Mouse (Mus musculus): ENCODE data around the gene Psme3. TPM values are rescaled to one million over a fixed set of nuclear protein-coding genes. Genes with fewer than 3 reads are reported as not detected.

Psme3 gene
- polyA plus RNA-seq, 1 experiment from 2014 or later = 130 TPM

DNA sequence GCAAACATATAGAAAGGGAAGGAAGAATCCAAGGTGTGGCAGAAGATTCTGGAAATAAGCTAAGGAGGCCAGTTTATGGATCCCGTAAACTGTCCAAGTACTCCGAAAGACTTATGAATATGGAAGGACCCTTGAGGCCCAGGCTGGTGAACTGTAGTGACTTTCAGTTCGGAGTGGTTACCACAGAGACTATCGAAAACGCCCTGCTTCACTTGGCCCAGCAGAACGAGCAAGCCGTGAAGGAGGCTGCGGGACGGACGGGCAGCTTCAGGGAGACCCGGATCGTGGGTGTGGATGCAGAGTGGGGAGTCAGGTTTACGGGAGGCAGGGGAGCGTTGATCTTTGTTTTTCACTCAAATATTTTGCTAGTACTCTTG is 36.8 kb upstream of the Psme3 start:
- H3K27ac ChIP-seq (ENCODE audit: low read depth, low read length) = no peak overlapping the region
- H3K4me2 ChIP-seq (replicated peaks; ENCODE audit: low read depth, low read length) = peak overlapping the region; percentile 84
- H3K4me3 ChIP-seq (ENCODE audit: low read length) = peak overlapping the region; percentile 50
- ATAC-seq (ENCODE audit: low FRiP score, low TSS enrichment) = no peak
- peaks cover 44% of the 10 kb centered on the region for H3K4me1 ChIP-seq (ENCODE audit: control insufficient read depth, insufficient read depth, low read length)
- H3K36me3 ChIP-seq (ENCODE audit: control insufficient read depth, insufficient read depth, low read length) = peaks cover 5% of the 10 kb centered on the region; the same call in 1 of the 2 replicates
- WGBS = 64% methylated on average over 14 of the region's 14 CpGs
- no peaks in the 10 kb centered on the region for H3K9me3 ChIP-seq (ENCODE audit: control insufficient read depth, low read length)
- no peaks in the 10 kb centered on the region for H3K27me3 ChIP-seq (ENCODE audit: control insufficient read depth, insufficient read depth, low read length)
- H3K9ac ChIP-seq (ENCODE audit: low read depth, low read length) = peak overlapping the region; percentile 5; the same call in 1 of the 2 replicates

DNA sequence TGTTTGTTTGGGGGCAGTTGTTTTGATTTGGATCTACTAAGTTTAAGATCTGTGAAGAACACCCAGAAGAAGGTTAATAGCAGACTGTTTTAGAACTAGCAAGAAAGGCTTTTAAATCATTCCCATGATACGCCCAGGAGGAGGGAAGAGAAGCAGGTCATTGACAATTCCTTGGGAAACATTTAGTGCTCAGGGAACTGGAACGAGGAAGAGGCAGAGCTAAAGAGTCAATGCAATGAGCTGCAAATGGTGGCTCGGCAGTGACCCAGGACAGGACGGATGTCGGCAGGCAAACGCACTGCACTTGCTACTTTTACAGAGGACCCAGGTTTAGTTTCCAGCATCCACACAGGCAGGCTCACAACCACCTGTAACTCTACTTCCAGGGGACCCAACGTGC is 35.2 kb upstream of the Psme3 start:
- Histone ChIP-seq H3K36me3 (ENCODE audit: control insufficient read depth, insufficient read depth, low read length) (peaks cover 5% of the 10 kb centered on the region; the same call in 1 of the 2 replicates), H3K9ac (ENCODE audit: low read depth, low read length) (no peak overlapping the region), H3K9me3 (ENCODE audit: control insufficient read depth, low read length) (no peaks in the 10 kb centered on the region), H3K27ac (ENCODE audit: low read depth, low read length) (no peak overlapping the region), H3K4me2 (replicated peaks; ENCODE audit: low read depth, low read length) (no peak overlapping the region), H3K4me1 (ENCODE audit: control insufficient read depth, insufficient read depth, low read length) (peaks cover 44% of the 10 kb centered on the region), H3K27me3 (ENCODE audit: control insufficient read depth, insufficient read depth, low read length) (no peaks in the 10 kb centered on the region), H3K4me3 (ENCODE audit: low read length) (no peak overlapping the region)
- 14% methylated on average over 7 of the region's 7 CpGs for WGBS
- ATAC-seq (ENCODE audit: low FRiP score, low TSS enrichment) = no peak

DNA sequence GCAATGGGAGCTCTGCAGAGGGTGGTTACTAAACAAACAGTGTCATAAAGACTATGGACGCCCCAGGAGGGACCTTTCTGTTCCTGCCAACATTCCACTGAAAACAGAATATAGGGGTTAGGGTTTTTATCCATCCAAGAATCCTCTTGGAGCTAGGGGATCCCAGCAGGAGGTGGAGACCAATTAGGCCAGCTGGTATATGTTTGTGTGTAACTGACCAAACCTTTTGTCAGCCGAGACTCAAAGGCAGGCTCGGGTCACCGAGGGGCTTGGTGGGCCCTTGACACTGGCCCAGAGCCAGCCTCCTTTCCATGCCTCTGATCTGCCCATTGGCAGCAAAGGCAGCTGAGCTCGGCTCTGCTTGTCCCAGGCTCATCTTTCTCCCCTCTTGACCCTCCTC is 33.1 kb upstream of the Psme3 start:
- Histone ChIP-seq H3K9me3 (ENCODE audit: control insufficient read depth, low read length) (no peaks in the 10 kb centered on the region), H3K4me1 (ENCODE audit: control insufficient read depth, insufficient read depth, low read length) (peaks cover 24% of the 10 kb centered on the region), H3K9ac (ENCODE audit: low read depth, low read length) (no peak overlapping the region), H3K4me3 (ENCODE audit: low read length) (no peak overlapping the region), H3K36me3 (ENCODE audit: control insufficient read depth, insufficient read depth, low read length) (peaks cover 6% of the 10 kb centered on the region; the same call in 1 of the 2 replicates), H3K27ac (ENCODE audit: low read depth, low read length) (peak overlapping the region; percentile 43; the same call in 1 of the 2 replicates), H3K27me3 (ENCODE audit: control insufficient read depth, insufficient read depth, low read length) (no peaks in the 10 kb centered on the region), H3K4me2 (replicated peaks; ENCODE audit: low read depth, low read length) (no peak overlapping the region)
- 25% methylated on average over 5 of the region's 5 CpGs for WGBS
- peak; percentile 33 for ATAC-seq (ENCODE audit: low FRiP score, low TSS enrichment)

DNA sequence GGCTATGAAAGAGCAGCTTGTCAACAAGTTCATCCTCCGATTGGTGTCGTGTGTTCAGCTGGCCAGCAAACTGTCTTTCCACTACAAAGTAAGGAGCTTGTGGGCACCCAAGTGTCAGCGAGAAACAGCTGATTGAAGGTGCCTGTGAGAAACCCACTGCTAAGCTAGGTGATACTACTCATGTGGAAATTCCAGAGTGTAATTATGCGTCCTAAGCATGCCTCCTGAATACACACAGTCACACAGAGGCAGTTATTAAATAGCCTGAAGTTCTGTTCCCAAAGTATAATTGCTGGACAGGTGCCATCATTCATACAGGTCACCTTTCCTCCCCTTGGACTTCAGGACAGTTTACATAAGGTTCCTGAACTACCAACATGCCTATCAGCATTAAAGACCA is 32.2 kb upstream of the Psme3 start:
- H3K4me1 ChIP-seq (ENCODE audit: control insufficient read depth, insufficient read depth, low read length) = peaks cover 19% of the 10 kb centered on the region
- H3K4me3 ChIP-seq (ENCODE audit: low read length) = no peak overlapping the region
- 47% methylated on average over 4 of the region's 4 CpGs for WGBS

DNA sequence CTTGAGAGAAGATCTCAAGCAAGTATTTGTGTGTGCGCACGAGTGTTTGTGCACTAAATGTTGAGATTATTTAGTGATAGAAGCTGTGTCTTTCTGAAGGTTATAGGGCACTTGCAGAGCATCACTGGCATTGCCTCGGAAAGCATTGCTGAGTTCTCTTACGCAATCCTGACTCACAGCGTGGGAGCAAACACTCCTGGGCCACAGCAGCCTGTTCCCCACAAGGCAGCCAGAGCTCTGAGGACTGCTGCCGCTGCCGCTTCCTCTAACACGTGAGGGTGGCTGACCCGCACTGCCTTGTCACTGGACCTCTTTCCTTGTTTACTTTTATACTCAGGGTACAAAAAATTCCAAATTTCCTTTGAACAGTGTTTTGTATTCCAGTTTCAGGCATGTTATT is 28.7 kb upstream of the Psme3 start:
- peaks cover 44% of the 10 kb centered on the region for H3K36me3 ChIP-seq (ENCODE audit: control insufficient read depth, insufficient read depth, low read length)

More for the DNA sequence above, 32.2 kb upstream of the Psme3 start:
- H3K9me3 ChIP-seq (ENCODE audit: control insufficient read depth, low read length) = no peaks in the 10 kb centered on the region
- H3K27ac ChIP-seq (ENCODE audit: low read depth, low read length) = peak overlapping the region; percentile 71; the same call in 1 of the 2 replicates
- no peaks in the 10 kb centered on the region for H3K27me3 ChIP-seq (ENCODE audit: control insufficient read depth, insufficient read depth, low read length)
- no peak for ATAC-seq (ENCODE audit: low FRiP score, low TSS enrichment)
- H3K4me2 ChIP-seq (replicated peaks; ENCODE audit: low read depth, low read length) = no peak overlapping the region
- H3K9ac ChIP-seq (ENCODE audit: low read depth, low read length) = no peak overlapping the region
- H3K36me3 ChIP-seq (ENCODE audit: control insufficient read depth, insufficient read depth, low read length) = peaks cover 16% of the 10 kb centered on the region; the same call in 1 of the 2 replicates

DNA sequence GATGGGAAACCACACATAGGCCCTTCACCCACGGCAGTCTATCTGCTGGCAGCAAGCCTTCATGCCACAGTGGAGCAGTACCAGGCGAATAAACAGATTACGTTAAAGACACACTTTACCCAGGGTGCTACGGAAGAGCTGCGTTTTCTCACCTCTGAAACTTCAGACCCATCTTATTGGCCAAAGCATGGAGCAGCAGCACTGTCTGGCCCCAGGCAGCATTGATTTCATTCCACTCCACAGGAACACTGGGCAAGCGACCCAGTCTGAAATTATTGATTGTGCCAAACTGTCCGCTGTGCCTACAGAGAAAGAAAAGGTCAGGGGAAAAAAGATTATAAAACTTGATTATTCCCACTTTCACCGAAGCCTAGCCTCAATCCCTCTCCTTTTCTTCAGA is 24.8 kb upstream of the Psme3 start:
- no peaks in the 10 kb centered on the region for H3K9me3 ChIP-seq (ENCODE audit: control insufficient read depth, low read length)
- no peak for ATAC-seq (ENCODE audit: low FRiP score, low TSS enrichment)
- H3K36me3 ChIP-seq (ENCODE audit: control insufficient read depth, insufficient read depth, low read length) = peaks cover 74% of the 10 kb centered on the region
- no peak overlapping the region for H3K4me2 ChIP-seq (replicated peaks; ENCODE audit: low read depth, low read length)
- H3K4me1 ChIP-seq (ENCODE audit: control insufficient read depth, insufficient read depth, low read length) = no peaks in the 10 kb centered on the region
- H3K9ac ChIP-seq (ENCODE audit: low read depth, low read length) = no peak overlapping the region
- 94% methylated on average over 8 of the region's 8 CpGs for WGBS
- no peak overlapping the region for H3K27ac ChIP-seq (ENCODE audit: low read depth, low read length)
- H3K27me3 ChIP-seq (ENCODE audit: control insufficient read depth, insufficient read depth, low read length) = no peaks in the 10 kb centered on the region
- no peak overlapping the region for H3K4me3 ChIP-seq (ENCODE audit: low read length)

More for the DNA sequence above, 28.7 kb upstream of the Psme3 start:
- Histone ChIP-seq H3K27ac (ENCODE audit: low read depth, low read length) (no peak overlapping the region), H3K9me3 (ENCODE audit: control insufficient read depth, low read length) (no peaks in the 10 kb centered on the region), H3K4me2 (replicated peaks; ENCODE audit: low read depth, low read length) (no peak overlapping the region), H3K4me1 (ENCODE audit: control insufficient read depth, insufficient read depth, low read length) (peaks cover 3% of the 10 kb centered on the region; the same call in 1 of the 2 replicates), H3K9ac (ENCODE audit: low read depth, low read length) (no peak overlapping the region), H3K27me3 (ENCODE audit: control insufficient read depth, insufficient read depth, low read length) (no peaks in the 10 kb centered on the region), H3K4me3 (ENCODE audit: low read length) (no peak overlapping the region)
- no peak for ATAC-seq (ENCODE audit: low FRiP score, low TSS enrichment)
- WGBS = 88% methylated on average over 9 of the region's 9 CpGs

DNA sequence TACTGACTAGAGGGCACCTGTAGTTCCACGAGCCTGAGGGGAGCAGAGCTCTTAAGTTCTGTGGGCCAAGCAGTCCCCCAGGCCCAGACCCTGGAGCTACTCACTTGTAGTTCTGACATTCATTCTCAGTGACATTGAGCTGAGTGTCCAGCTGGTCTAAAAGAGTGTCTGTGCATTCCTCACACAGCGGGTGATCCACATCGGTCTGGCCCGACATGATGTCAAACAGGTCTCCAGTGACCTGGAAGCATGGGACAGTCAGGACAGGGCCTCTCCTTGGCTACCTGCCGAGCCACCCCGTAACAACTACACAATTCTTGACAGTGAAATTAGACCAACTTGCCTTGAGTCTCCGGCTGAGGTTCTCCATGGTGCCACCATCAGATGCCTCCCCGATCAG is 20.8 kb upstream of the Psme3 start:
- Histone ChIP-seq H3K4me1 (ENCODE audit: control insufficient read depth, insufficient read depth, low read length) (no peaks in the 10 kb centered on the region), H3K9ac (ENCODE audit: low read depth, low read length) (no peak overlapping the region), H3K9me3 (ENCODE audit: control insufficient read depth, low read length) (no peaks in the 10 kb centered on the region), H3K36me3 (ENCODE audit: control insufficient read depth, insufficient read depth, low read length) (peaks cover 71% of the 10 kb centered on the region), H3K27me3 (ENCODE audit: control insufficient read depth, insufficient read depth, low read length) (no peaks in the 10 kb centered on the region), H3K4me3 (ENCODE audit: low read length) (no peak overlapping the region), H3K4me2 (replicated peaks; ENCODE audit: low read depth, low read length) (no peak overlapping the region), H3K27ac (ENCODE audit: low read depth, low read length) (no peak overlapping the region)
- no peak for ATAC-seq (ENCODE audit: low FRiP score, low TSS enrichment)
- WGBS = 98% methylated on average over 8 of the region's 8 CpGs

DNA sequence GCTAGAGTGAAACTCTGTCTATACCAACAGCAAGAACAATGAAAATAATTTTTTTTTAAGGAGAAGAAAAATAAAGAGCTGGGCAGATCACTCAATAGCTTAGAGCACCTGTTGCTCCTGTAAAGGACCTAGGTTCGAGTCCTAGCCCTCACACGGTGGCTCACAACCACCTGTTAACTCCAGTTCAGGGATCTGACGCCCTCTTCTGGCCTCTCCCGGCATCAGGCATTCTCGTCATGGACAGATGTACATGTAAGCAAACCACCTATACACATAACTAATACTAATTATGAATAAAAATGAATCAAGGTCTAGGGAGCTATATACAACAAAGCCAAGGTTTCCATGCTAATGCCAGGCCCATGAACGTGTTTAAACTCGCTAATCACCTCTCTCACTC is 15.1 kb upstream of the Psme3 start:
- H3K4me3 ChIP-seq (ENCODE audit: low read length) = peak overlapping the region; percentile 93
- peaks cover 23% of the 10 kb centered on the region for H3K36me3 ChIP-seq (ENCODE audit: control insufficient read depth, insufficient read depth, low read length)
- H3K9me3 ChIP-seq (ENCODE audit: control insufficient read depth, low read length) = no peaks in the 10 kb centered on the region
- 71% methylated on average over 7 of the region's 7 CpGs for WGBS
- H3K27ac ChIP-seq (ENCODE audit: low read depth, low read length) = no peak overlapping the region
- H3K9ac ChIP-seq (ENCODE audit: low read depth, low read length) = peak overlapping the region; percentile 85
- no peaks in the 10 kb centered on the region for H3K27me3 ChIP-seq (ENCODE audit: control insufficient read depth, insufficient read depth, low read length)
- H3K4me1 ChIP-seq (ENCODE audit: control insufficient read depth, insufficient read depth, low read length) = peaks cover 9% of the 10 kb centered on the region
- peak overlapping the region; percentile 97 for H3K4me2 ChIP-seq (replicated peaks; ENCODE audit: low read depth, low read length)
- ATAC-seq (ENCODE audit: low FRiP score, low TSS enrichment) = no peak

DNA sequence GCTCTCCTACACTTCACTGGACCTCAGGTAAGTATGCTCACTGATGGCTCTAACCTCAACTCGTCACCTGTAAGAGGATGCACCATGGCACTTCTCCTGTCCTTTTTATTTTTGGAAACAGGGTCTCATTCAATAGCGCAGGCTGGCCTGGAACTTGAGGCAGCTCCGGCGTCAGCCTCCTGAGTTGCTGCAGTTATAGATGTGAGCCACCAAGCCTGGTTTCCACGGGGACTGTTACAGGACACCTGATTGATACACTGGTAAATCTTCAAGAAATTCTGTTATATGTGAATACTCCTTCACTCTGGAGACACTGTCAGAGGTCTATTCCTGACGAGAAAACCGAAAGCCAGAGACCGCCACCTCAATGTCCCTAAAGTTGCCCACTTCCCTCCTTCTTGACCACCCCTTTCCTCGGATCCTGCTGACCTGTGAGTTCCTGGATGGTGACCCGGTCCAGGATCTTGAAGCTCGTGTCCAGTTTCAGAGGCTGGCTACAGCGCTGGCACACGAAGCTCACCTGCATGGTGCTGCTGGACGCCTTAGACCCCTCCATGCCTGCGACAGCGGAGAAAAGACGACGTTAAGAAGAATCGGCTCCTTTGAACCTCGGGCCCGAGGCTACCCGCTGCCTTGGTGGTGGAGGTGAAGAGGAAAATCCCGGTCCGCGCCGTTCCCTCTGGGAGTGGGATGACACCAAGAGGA is 14.6 kb upstream of the Psme3 start:
- Histone ChIP-seq H3K4me3 (ENCODE audit: low read length) (peak overlapping the region; percentile 93), H3K27ac (ENCODE audit: low read depth, low read length) (peak overlapping the region; percentile 61), H3K9me3 (ENCODE audit: control insufficient read depth, low read length) (no peaks in the 10 kb centered on the region), H3K4me1 (ENCODE audit: control insufficient read depth, insufficient read depth, low read length) (peaks cover 9% of the 10 kb centered on the region), H3K9ac (ENCODE audit: low read depth, low read length) (peak overlapping the region; percentile 85), H3K27me3 (ENCODE audit: control insufficient read depth, insufficient read depth, low read length) (no peaks in the 10 kb centered on the region), H3K4me2 (replicated peaks; ENCODE audit: low read depth, low read length) (peak overlapping the region; percentile 97), H3K36me3 (ENCODE audit: control insufficient read depth, insufficient read depth, low read length) (peaks cover 19% of the 10 kb centered on the region)
- peak; percentile 11; the same call in 1 of the 2 replicates for ATAC-seq (ENCODE audit: low FRiP score, low TSS enrichment)
- 16% methylated on average over 26 of the region's 26 CpGs for WGBS
